Mouse (Mus musculus): ENCODE data around the gene Gm10135.
"Not testable (repeated sequence)": the region's sequence is repeated elsewhere in the genome, so short reads cannot be mapped to it uniquely, and the experiment has no call there.

Gene Gm10135

GRCm38 (mm10) chr5:72960096-72960495 is 14.4 kb downstream of the Gm10135 start:
- CTCF ChIA-PET, result interaction anchor here (1.0 kb wide), 1 partner anchor 45 kb away, joined by 3 read pairs; no protein-coding TSS in a partner anchor

DNA sequence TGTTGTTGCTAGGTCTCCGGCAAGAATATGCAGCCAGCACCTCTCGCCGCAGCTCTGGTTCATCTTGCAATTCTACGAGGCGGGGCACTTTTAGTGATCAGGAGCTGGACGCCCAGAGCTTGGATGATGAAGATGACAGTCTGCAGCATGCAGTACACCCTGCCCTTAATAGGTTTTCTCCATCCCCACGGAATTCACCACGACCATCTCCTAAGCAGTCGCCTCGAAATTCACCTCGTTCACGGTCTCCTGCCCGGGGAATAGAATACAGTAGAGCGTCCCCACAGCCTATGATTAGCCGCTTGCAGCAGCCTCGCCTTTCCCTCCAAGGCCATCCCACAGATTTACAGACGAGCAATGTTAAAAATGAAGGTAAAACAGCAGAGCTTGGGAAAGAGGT is 17.2 kb downstream of the Gm10135 start:
- CTCF ChIA-PET, result no interaction called here

DNA sequence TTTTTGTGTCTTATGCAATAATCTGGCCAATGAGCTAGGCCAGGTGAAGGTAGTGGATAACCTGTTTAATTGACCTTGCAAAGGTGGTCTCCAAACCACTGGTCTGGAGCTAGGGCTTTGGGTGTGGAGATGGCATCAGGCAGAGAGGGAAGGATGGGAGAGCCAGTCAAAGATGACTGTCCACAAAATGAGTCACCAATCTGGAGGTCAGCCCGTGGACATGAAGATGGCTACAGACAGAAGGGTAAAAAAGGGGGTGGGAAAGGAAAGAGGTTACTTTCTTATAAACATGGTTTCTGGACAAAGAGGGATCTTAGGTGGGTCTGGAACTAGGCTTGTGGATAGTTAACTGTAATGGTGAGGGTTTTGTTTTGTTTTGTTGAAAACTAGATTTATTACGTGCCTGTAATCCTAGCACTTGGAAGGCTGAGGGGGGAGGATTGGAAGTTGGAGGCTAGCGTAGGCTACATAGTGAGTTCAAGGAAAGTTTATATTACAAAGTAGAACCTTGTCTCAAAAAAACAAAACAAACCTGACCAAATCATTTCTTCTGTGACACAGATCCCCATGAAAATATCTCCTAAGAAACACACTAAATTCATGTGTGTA is 20.4 kb downstream of the Gm10135 start:
- CTCF ChIA-PET, result no interaction called here

GRCm38 (mm10) chr5:72950252-72950651 is 24.2 kb downstream of the Gm10135 start:
- CTCF ChIA-PET, result no interaction called here

- CTCF ChIA-PET, result no interaction called here
Measured at GRCm38 (mm10) chr5:72948136-72948535, 26.4 kb downstream of the Gm10135 start.

- CTCF ChIA-PET, result no interaction called here
Measured at GRCm38 (mm10) chr5:72940906-72941432, 33.5 kb downstream of the Gm10135 start.

- CTCF ChIA-PET, result no interaction called here
Measured at GRCm38 (mm10) chr5:72939311-72939710, 35.2 kb downstream of the Gm10135 start.

DNA sequence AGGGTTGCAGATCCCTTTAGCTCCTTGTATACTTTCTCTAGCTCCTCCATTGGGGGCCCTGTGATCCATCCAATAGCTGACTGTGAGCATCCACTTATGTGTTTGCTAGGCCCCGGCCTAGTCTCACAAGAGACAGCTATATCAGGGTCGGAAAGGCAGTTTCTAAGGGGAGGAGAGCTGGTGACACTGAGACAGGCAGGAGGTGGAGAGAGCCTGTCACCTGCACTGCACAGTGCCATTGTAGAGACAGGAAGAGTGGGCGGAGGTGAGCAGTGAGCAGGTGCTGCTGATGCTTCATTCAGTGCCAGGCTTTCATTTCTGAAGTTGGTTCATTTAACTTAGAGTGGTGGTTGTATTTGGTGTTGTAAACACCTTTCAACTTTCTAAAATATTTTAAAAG is 36.1 kb downstream of the Gm10135 start:
- CTCF ChIA-PET, result not testable (repeated sequence)

- CTCF ChIA-PET, result no interaction called here
Measured at GRCm38 (mm10) chr5:72933026-72933675, 41.4 kb downstream of the Gm10135 start.

GRCm38 (mm10) chr5:72927074-72927473 is 47.4 kb downstream of the Gm10135 start:
- CTCF ChIA-PET, result interaction anchor here (0.5 kb wide), 1 partner anchor 120 kb away, joined by 3 read pairs; no protein-coding TSS in a partner anchor

DNA sequence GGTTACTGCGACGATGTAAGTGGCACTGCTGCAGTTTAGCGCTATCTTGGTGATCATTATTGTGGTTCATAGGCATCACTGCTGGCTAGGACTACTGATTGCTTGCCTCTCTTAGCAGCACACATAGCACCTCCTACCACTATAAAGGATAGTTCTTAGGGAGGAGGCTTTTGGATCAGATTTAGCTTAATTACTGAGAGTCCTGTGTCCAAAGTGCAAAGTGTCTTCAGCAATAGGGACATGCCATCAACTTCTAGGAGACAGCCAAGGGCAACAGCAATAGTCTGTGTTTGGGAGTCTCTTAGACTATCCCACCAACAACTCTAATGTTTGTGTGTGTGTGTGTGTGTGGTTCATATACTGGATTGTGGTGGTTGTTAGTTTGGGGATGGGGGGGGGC is 51.7 kb downstream of the Gm10135 start:
- CTCF ChIA-PET, result no interaction called here

DNA sequence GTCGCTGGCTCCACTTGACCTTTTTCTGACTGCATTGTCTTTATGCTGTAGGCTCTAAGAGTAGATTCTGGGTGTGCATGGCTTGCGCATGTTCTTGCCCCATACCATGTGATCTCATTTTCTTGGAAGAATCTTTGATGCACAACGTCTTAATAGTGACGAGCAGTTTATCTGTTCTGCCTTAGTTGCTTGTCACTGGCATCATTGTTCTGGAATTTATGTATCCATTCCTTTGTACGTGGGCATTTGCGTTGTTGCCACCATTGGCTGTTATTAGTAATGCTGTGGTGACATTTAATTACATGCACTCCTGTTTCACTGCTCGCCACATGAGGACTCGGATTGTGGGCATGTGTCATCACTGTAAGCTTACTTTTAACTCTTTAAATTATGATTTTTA is 53.3 kb downstream of the Gm10135 start:
- CTCF ChIA-PET, result interaction anchor here (0.6 kb wide), 1 partner anchor 250 kb away, joined by 10 read pairs; no protein-coding TSS in a partner anchor

DNA sequence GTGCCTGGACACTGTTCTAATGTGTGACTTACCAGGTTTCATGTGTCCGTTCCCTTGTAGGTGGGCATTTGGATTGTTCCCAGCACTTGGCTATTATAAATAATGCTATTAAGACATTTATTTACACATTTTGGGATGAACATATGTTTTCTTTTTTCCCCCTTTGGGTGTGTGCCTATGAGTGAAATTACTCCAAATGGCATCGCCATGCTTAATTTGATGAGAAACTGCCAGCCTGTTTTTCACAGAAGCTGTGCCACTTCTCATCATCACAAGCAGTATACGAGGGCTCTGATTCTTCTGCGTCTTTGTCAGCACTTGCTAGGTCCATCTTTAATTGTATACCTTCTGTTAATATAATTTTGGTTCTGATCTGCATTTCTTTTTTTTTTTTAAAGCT is 54.1 kb downstream of the Gm10135 start:
- CTCF ChIA-PET, result interaction anchor here (0.6 kb wide), 1 partner anchor 249 kb away, joined by 10 read pairs; no protein-coding TSS in a partner anchor

- CTCF ChIA-PET, result interaction anchor here (0.5 kb wide), 1 partner anchor 45 kb away, joined by 4 read pairs; no protein-coding TSS in a partner anchor
Measured at GRCm38 (mm10) chr5:72916851-72917250, 57.7 kb downstream of the Gm10135 start.

- CTCF ChIA-PET, result no interaction called here
Measured at GRCm38 (mm10) chr5:72916048-72916447, 58.5 kb downstream of the Gm10135 start.

All from spleen, embryonic (tissue).